Mouse (Mus musculus): ENCODE results near the gene Rps15a.

Rps15a gene

GRCm38 (mm10) chr7:118115877-118116568 lies at the start of gene Rps15a:
Rps15a (minus strand) TSS chr7:118116188.
- peak; percentile 87 for DNase-seq (ENCODE audit: low spot score)

GRCm38 (mm10) chr7:118163006-118163405 lies 47.0 kb upstream of the Rps15a start:
- no peak for DNase-seq (ENCODE audit: low spot score)

- DNase-seq (ENCODE audit: low spot score) = no peak
Measured at GRCm38 (mm10) chr7:118160121-118160520, 44.1 kb upstream of the Rps15a start.

GRCm38 (mm10) chr7:118156461-118156860 lies 40.5 kb upstream of the Rps15a start:
- no peak for DNase-seq (ENCODE audit: low spot score)

GRCm38 (mm10) chr7:118154150-118154549 lies 38.2 kb upstream of the Rps15a start:
- DNase-seq (ENCODE audit: low spot score) = no peak

GRCm38 (mm10) chr7:118143602-118144001 lies 27.6 kb upstream of the Rps15a start:
- no peak for DNase-seq (ENCODE audit: low spot score)

- DNase-seq (ENCODE audit: low spot score) = no peak
Measured at GRCm38 (mm10) chr7:118143123-118143522, 27.1 kb upstream of the Rps15a start.

- no peak for DNase-seq (ENCODE audit: low spot score)
Measured at GRCm38 (mm10) chr7:118141271-118141670, 25.3 kb upstream of the Rps15a start.

- DNase-seq (ENCODE audit: low spot score) = no peak
Measured at GRCm38 (mm10) chr7:118135128-118135527, 19.1 kb upstream of the Rps15a start.

GRCm38 (mm10) chr7:118129430-118130041 lies 13.5 kb upstream of the Rps15a start, which contains the start of gene Arl6ip1:
Arl6ip1 (minus strand) TSS chr7:118129662.
- peak; percentile 98 for DNase-seq (ENCODE audit: low spot score)

GRCm38 (mm10) chr7:118128925-118129429 lies 13.0 kb upstream of the Rps15a start:
- DNase-seq (ENCODE audit: low spot score) = no peak

GRCm38 (mm10) chr7:118126219-118126875 lies 10.4 kb upstream of the Rps15a start:
- DNase-seq (ENCODE audit: low spot score) = no peak

GRCm38 (mm10) chr7:118125736-118126135 lies 9.7 kb upstream of the Rps15a start:
- no peak for DNase-seq (ENCODE audit: low spot score)

- DNase-seq (ENCODE audit: low spot score) = peak; percentile 55
Measured at GRCm38 (mm10) chr7:118123512-118124411, 7.8 kb upstream of the Rps15a start.

GRCm38 (mm10) chr7:118122235-118122634 lies 6.2 kb upstream of the Rps15a start:
- DNase-seq (ENCODE audit: low spot score) = no peak

GRCm38 (mm10) chr7:118120654-118121053 lies 4.7 kb upstream of the Rps15a start:
- no peak for DNase-seq (ENCODE audit: low spot score)

GRCm38 (mm10) chr7:118119946-118120345 lies 4.0 kb upstream of the Rps15a start:
- DNase-seq (ENCODE audit: low spot score) = no peak

GRCm38 (mm10) chr7:118119142-118119541 lies 3.2 kb upstream of the Rps15a start:
- no peak for DNase-seq (ENCODE audit: low spot score)

- no peak for DNase-seq (ENCODE audit: low spot score)
Measured at GRCm38 (mm10) chr7:118118426-118118825, 2.4 kb upstream of the Rps15a start.

- DNase-seq (ENCODE audit: low spot score) = no peak
Measured at GRCm38 (mm10) chr7:118117539-118118210, 1.7 kb upstream of the Rps15a start.
